12 mouse cellular contexts compared by ENCODE assay signal in the genomic region with DNA sequence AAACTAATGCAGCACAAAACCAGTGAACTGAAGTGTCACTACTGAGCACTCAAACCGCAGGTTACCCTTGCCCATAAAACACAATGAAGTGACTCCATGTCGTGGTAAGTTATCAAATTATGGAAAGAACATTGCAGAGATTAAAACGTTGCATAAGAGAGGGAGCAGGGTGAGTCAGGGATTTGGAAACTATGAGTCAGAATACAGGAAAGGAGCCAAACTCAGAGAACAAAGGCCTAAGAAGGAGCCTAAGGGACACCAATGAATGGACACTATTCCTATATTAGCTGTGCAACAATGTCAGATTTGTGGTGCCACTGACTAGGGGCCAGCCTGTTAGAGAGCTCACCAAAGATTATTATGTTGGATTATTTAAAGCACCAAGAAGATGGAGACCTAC. TPM values are rescaled to one million over a fixed set of nuclear protein-coding genes. Genes with fewer than 3 reads are reported as not detected.
DNase-seq lines count a peak whose midpoint lies in the region; TF ChIP-seq lines count a peak whose summit lies in the region.
"Had no signal": no experiment of that assay in that cellular context is flagged by ENCODE, and none has a peak within 500 bp of the region (broad histone marks: within the 10 kb centered on the region; RNA-seq: fewer than 3 reads in every experiment).

No protein-coding gene starts in this region.

- DNase-seq in left cerebral cortex, adult 11 months (ENCODE audit: low spot score), result peak; percentile 15
- DNase-seq in left cerebral cortex, postnatal 4 days, result no peak
- peak; percentile 89 for DNase-seq in NIH3T3 (ENCODE audit: low read depth)
- peak; percentile 5 to 51 for DNase-seq in adrenal gland, postnatal 36 days
- peak; percentile 11 for DNase-seq in lung, postnatal 10 days
- no peak for DNase-seq in thymus, adult 2 months
- DNase-seq in right cerebral cortex, postnatal 4 days, result no peak
- no peak for DNase-seq in ovary, postnatal 36 days (ENCODE audit: low spot score)
- DNase-seq: gastrocnemius, postnatal 36 days had no signal

- intact Hi-C loops in left cerebral cortex, postnatal 4 days (cut with DNase I), result no loop called here

- H3K27ac ChIP-seq in thymus, adult 2 months (ENCODE audit: control insufficient read depth, insufficient read depth, low read length), result no peak overlapping the region
- H3K27ac ChIP-seq: forebrain, embryonic 10.5 days; layer of hippocampus, adult 2 months had no signal

- TF ChIP-seq POLR2A in thymus, adult 2 months (IDR thresholded peaks at IDR 0.05; ENCODE audit: control insufficient read depth, extremely low read depth, insufficient read depth, low read length, poor library complexity), result no peak

- 61% methylated on average over 3 of the region's 3 CpGs for WGBS in thymus, adult 2 months

- no peak for TF ChIP-seq CTCF in thymus, adult 2 months (IDR thresholded peaks at IDR 0.05; ENCODE audit: borderline replicate concordance, control insufficient read depth, extremely low read depth, insufficient read depth, low read length, poor library complexity)

- no peaks in the 10 kb centered on the region for H3K36me3 ChIP-seq in thymus, adult 2 months (ENCODE audit: control insufficient read depth, insufficient read depth, low read length)
- H3K36me3 ChIP-seq: forebrain, embryonic 10.5 days had no signal

- no peaks in the 10 kb centered on the region for H3K4me1 ChIP-seq in thymus, adult 2 months (replicated peaks; ENCODE audit: control insufficient read depth, insufficient read depth, low read length)

- H3K27me3 ChIP-seq in thymus, adult 2 months (ENCODE audit: control insufficient read depth, insufficient read depth, low read length), result no peaks in the 10 kb centered on the region

- H3K4me3 ChIP-seq in thymus, adult 2 months (ENCODE audit: control insufficient read depth, insufficient read depth, low read length), result no peak overlapping the region
- H3K4me3 ChIP-seq: forebrain, embryonic 10.5 days; layer of hippocampus, adult 2 months had no signal

RNA-seq across cellular contexts. Expression of gene Efemp1, which starts 53.3 kb away (rescaled TPM):
- 1 to 10 TPM; 3.0 to 3.3 TPM for total RNA-seq in left cerebral cortex, postnatal 4 days (2021)
- 100 to 1,000 TPM in 1 of 2 experiments, 10 to 100 TPM in 1; 33.5 to 107 TPM for total RNA-seq in adrenal gland, postnatal 36 days (2021)
- polyA plus RNA-seq in thymus, adult 2 months (2012; rRNA removed), result 5.8 and 11.1 TPM in 2 replicates
- total RNA-seq: common myeloid progenitor, adult 5-6 weeks had no signal

Comparison
In these comparisons a context has a peak if more than half of its experiments do, and no peak if none do; other contexts are left out.
1. DNase-seq: peak in left cerebral cortex, adult 11 months (single experiment), NIH3T3 (single experiment), adrenal gland, postnatal 36 days (2 of 2) and lung, postnatal 10 days (single experiment); none in left cerebral cortex, postnatal 4 days (single experiment), thymus, adult 2 months (single experiment), right cerebral cortex, postnatal 4 days (single experiment) and ovary, postnatal 36 days (single experiment).
2. RNA of gene Efemp1, which starts 53.3 kb away (total RNA-seq): 33.5 to 107 TPM in adrenal gland, postnatal 36 days; 3.0 to 3.3 TPM in left cerebral cortex, postnatal 4 days; every median in the first group is over 4 times any median in the second.